Mouse (Mus musculus) G1E (cell line): ENCODE measurements around the gene Zfp956.

Experiments used
- CTCF ChIP-seq: IDR thresholded peaks from 2 replicates; pipeline ENCODE4 v1.5.1; 2012; ENCODE audit warnings: low read depth, low read length, inconsistent platforms, mixed read lengths
- GATA1 ChIP-seq: IDR thresholded peaks from 2 replicates; pipeline ENCODE4 v1.6.1; 2012; ENCODE audit warnings: borderline replicate concordance, low read length, inconsistent platforms, mixed read lengths
- POLR2AphosphoS5 ChIP-seq: IDR thresholded peaks from 2 replicates; pipeline ENCODE4 v1.6.1; 2012; ENCODE audit warnings: low read depth, low read length, inconsistent platforms; ENCODE audit not compliant: insufficient replicate concordance
- TAL1 ChIP-seq: conservative IDR thresholded peaks from 2 replicates; pipeline ENCODE4 v1.6.1; 2012; ENCODE audit warnings: low read depth, low read length, inconsistent platforms, mixed read lengths

GRCm38 (mm10) chr6:47943021-47943691 lies 10.0 kb upstream of the Zfp956 start:
- TF ChIP-seq CTCF (no peak), GATA1 (no peak), TAL1 (no peak), POLR2AphosphoS5 (no peak)
